Mouse (Mus musculus) testis, adult 2 months (tissue): ENCODE measurements at regions not wholly inside any gene's neighbourhood (a gene's known extent, or its start where the extent isn't known, plus 50 kb on each side); places are given as distances from the start of the nearest gene placed in this dataset.

Experiments
- H3K27ac ChIP-seq: fragments of 200-500 bp; 2 replicates; pipeline ENCODE4 v1.5.1; 2012; ENCODE audit warnings: low read depth, low read length; ENCODE audit not compliant: control insufficient read depth, insufficient read depth
- H3K27me3 ChIP-seq: fragments of 200-500 bp; 2 replicates; pipeline ENCODE4 v1.6.1; 2012; ENCODE audit warnings: mild to moderate bottlenecking, low read length, moderate library complexity; ENCODE audit not compliant: control insufficient read depth, insufficient read depth
- H3K36me3 ChIP-seq: fragments of 200-500 bp; 2 replicates; pipeline ENCODE4 v1.6.1; 2012; ENCODE audit warnings: mild to moderate bottlenecking, low read length; ENCODE audit not compliant: control insufficient read depth, insufficient read depth
- H3K4me1 ChIP-seq: fragments of 200-500 bp; 2 replicates; pipeline ENCODE4 v1.6.1; 2012; ENCODE audit warnings: low read length; ENCODE audit not compliant: control insufficient read depth, insufficient read depth
- H3K4me3 ChIP-seq: fragments of 200-500 bp; 2 replicates; pipeline ENCODE4 v1.5.1; 2012; ENCODE audit warnings: low read depth, mild to moderate bottlenecking, low read length, moderate library complexity, mixed read lengths; ENCODE audit not compliant: control insufficient read depth
- CTCF ChIP-seq: fragments of 200-500 bp; IDR thresholded peaks from 2 replicates; pipeline ENCODE4 v1.5.1; 2012; ENCODE audit warnings: low read depth, mild to moderate bottlenecking, inconsistent platforms, low read length, moderate library complexity; ENCODE audit not compliant: control insufficient read depth, insufficient read depth, insufficient replicate concordance
- POLR2A ChIP-seq: fragments of 200-500 bp; IDR thresholded peaks from 2 replicates; pipeline ENCODE4 v1.6.1; 2012; ENCODE audit warnings: low read depth, mild to moderate bottlenecking, inconsistent platforms, low read length, moderate library complexity; ENCODE audit not compliant: control insufficient read depth

DNA sequence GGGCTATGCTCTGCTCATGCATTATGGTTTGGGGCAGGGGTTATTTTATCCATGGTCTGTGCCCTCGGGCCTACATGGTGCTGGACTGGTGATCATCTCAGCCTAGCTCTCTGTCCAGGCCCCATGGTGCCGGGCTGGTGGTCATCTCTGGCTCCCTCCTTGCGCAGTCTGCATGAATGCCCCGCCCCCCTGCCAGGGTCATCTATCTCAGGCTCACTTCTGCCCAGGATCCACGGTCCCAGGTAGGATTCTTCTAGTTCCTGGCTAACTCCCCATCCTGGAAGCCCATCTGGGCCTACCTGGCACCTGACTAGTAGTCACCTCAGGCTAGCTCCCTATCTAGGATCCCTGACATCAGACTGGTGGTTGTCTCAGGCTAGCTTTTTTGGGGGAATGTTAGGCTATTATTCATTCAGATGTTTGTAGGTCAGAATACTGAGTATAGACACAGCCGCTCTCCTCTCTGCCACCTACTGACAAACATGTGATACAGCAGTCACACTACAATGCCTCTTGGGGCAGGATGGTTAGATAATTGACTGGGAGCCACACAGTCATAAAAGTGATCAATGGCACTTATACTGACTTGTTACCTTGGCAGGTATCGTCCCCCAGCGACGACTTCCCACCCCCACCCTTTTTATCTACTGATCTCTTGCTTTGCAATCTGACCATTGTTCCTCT is 98.1 kb downstream of the Wscd1 start:
- Histone ChIP-seq H3K27ac (no peak overlapping the region), H3K36me3 (no peaks in the 10 kb centered on the region), H3K4me3 (no peak overlapping the region), H3K27me3 (no peaks in the 10 kb centered on the region), H3K4me1 (no peaks in the 10 kb centered on the region)
- TF ChIP-seq POLR2A (no peak), CTCF (no peak)

DNA sequence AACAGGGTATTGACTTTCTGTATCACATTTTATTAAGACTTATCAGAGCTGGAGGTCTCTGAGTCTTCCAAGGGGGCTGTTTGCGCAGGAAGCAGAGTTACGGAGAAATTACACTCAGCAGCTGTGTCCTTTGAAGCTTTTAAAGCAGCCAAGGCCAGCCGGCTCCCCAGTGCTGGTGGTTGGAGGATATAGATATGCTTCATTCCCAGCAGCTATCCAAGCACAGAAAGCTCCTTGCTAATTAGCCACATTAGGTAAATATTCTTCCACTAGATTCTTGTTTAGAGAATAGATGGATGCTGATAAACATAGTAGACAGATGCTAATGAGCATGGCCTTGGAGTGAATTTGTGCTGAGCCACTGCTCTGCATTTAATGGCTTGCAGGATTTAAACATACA is 96.8 kb downstream of the Wscd1 start:
- Histone ChIP-seq H3K27me3 (no peaks in the 10 kb centered on the region), H3K36me3 (no peaks in the 10 kb centered on the region), H3K27ac (no peak overlapping the region), H3K4me1 (no peaks in the 10 kb centered on the region), H3K4me3 (no peak overlapping the region)
- TF ChIP-seq CTCF (no peak), POLR2A (no peak)

DNA sequence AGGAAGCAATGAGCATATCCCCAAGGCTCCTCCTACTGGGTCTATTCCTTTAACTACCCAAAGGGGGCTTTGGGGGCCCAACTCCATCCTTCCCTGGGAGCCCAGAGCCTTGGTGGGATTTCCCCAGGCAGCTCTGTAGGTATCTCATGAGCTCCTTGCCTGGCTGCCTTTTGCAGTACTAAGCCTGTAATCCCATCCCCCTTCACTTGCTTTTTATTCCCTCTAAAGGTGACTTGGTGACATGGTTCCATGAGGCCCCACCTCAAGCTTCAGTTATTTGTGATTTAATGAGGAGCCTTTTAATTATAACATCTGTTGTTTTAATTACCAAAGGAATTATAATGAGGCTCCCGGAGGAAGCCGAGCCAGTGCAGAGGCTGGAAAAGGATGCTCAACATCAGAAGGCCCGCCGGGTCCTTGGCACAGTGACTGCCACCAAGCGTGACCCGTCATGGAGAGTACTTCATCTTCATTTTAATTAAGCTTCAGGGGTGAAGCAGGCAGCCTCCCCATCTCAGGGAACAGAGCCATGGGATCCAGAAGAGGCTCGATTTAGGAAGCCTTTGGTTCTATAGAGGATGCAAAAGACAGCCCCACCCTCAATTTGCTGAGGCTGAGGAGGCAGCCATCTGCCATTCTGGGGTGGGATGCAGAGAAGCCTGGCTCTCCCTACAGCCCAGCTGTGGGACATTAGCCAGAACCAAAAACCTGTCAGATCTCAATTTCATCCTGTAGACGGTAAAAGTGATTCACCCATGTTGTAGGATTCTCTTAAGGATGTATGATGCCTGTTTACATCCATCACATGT is 91.1 kb downstream of the Wscd1 start:
- no peak overlapping the region for H3K4me3 ChIP-seq
- H3K36me3 ChIP-seq: no peaks in the 10 kb centered on the region
- H3K4me1 ChIP-seq: no peaks in the 10 kb centered on the region
- no peak for TF ChIP-seq POLR2A
- TF ChIP-seq CTCF: no peak
- no peak overlapping the region for H3K27ac ChIP-seq
- no peaks in the 10 kb centered on the region for H3K27me3 ChIP-seq
